Mouse (Mus musculus): ENCODE data around the gene Trub2.

DNA sequence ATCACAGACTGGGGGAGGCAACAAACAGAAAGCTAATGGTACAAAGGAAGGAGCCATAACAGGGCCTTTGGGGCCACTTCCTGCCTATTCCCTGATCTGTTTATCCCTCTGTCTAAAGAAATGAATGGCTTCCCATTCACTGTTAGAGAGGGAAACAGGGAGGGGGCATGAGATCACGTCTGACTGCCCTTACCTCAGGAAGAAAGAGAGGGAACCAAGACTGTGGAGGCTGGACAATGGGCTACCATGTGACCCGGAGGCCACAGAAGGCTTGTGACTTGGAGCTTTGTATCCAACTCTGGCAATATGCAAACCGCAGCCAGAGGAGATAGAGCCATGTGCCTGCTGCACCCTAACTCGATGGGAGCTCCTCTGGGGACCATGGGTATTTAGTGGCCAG lies 4.0 kb downstream of the Trub2 start:
- TF ChIP-seq CEBPB (IDR thresholded peaks at IDR 0.05; ENCODE audit: insufficient read depth, poor library complexity, severe bottlenecking) (no peak), TCF12 (IDR thresholded peaks at IDR 0.05; ENCODE audit: insufficient read depth, poor library complexity, severe bottlenecking) (no peak), USF1 (IDR thresholded peaks at IDR 0.05; ENCODE audit: low read depth) (no peak), POLR2A (IDR thresholded peaks at IDR 0.05; ENCODE audit: insufficient read length, low read depth) (no peak), E2F4 (IDR thresholded peaks at IDR 0.05; ENCODE audit: insufficient read depth) (no peak), MYOG (IDR thresholded peaks at IDR 0.05; ENCODE audit: control insufficient read depth in 1 of 3, insufficient read depth in 1 of 3, insufficient read length in 2 of 3, low read depth in 2 of 3) (no peak)
